Mouse (Mus musculus): ENCODE measurements at regions not wholly inside any gene's neighbourhood (a gene's known extent, or its start where the extent isn't known, plus 50 kb on each side); places are given as distances from the start of the nearest gene placed in this dataset.

DNA sequence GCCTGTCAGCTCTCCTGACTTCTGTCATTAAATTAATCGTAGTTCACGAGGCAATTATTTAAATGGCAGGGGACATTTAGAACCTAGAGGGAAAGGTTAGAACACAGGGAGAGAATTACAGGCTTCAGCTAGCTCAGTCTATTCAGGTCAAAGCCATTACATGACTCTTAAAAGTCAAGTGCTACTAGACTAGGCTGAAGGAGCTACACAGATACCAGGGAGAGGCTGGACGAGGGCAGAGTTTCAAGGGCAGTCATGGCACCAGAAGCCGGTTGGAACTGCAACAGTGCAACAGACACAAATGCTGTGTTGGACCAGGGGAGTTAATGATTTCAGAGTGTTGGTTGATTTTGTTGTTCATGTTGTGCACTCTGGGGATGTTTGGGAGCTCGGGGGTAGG, 254.5 kb downstream of the Hhipl2 start:
- Histone ChIP-seq H3K36me3 (no peaks in the 10 kb centered on the region), H3K27ac (no peak overlapping the region), H3K9me3 (no peaks in the 10 kb centered on the region), H3K4me3 (replicated peaks) (no peak overlapping the region), H3K9ac (replicated peaks) (no peak overlapping the region), H3K4me1 (replicated peaks) (no peaks in the 10 kb centered on the region), H3K27me3 (no peaks in the 10 kb centered on the region), H3K4me2 (replicated peaks) (no peak overlapping the region)
- no peak for ATAC-seq
- WGBS: 85% methylated on average over 5 of the region's 5 CpGs

DNA sequence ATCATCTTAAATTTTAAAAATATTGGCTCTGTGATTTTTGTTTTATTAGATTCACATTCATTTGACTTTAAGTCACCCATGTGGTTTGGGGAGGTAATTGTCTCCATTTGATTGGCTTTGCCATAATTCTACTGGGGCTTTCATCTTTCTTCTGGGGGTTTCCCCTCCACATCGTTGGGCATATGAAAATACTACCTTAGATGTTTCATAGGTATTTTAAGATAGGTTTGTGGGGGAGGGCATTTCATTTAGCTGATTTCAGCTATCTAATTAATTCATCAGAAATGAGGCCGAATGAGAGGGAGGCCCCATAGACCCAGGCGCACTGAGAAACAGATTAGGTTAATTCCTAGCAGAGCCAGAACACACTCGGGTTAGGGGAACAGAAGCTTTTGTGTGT, 259.6 kb downstream of the Hhipl2 start:
- ATAC-seq: no peak
- Histone ChIP-seq H3K4me3 (replicated peaks) (no peak overlapping the region), H3K9me3 (no peaks in the 10 kb centered on the region), H3K9ac (replicated peaks) (no peak overlapping the region), H3K4me2 (replicated peaks) (no peak overlapping the region), H3K4me1 (replicated peaks) (no peaks in the 10 kb centered on the region), H3K27me3 (no peaks in the 10 kb centered on the region), H3K27ac (no peak overlapping the region), H3K36me3 (no peaks in the 10 kb centered on the region)
- WGBS: 74% methylated on average over 4 of the region's 4 CpGs

DNA sequence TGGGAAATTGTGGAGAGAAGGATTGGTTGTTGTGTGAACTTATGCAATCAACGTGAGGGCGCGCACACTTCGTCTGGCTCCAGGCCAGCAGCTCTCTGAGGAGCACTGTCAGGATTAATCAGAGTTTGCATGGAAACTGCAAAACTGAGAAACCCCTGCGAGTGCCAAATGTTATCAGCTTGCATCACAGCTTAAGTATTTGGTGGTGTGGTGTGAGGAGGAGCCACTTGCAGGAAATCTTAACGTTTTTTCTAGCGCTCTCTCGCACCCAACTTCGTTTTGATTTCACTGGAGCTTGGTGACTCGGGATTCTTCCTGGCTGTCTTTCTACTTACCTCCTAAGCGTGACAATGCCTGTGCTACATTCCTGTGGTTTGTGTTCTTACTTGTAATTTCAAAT, 261.9 kb downstream of the Hhipl2 start:
- no peaks in the 10 kb centered on the region for H3K36me3 ChIP-seq
- H3K9me3 ChIP-seq: no peaks in the 10 kb centered on the region
- no peak overlapping the region for H3K4me2 ChIP-seq (replicated peaks)
- ATAC-seq: no peak
- no peaks in the 10 kb centered on the region for H3K4me1 ChIP-seq (replicated peaks)
- no peak overlapping the region for H3K27ac ChIP-seq
- no peaks in the 10 kb centered on the region for H3K27me3 ChIP-seq
- 72% methylated on average over 11 of the region's 11 CpGs for WGBS
- no peak overlapping the region for H3K4me3 ChIP-seq (replicated peaks)
- no peak overlapping the region for H3K9ac ChIP-seq (replicated peaks)

DNA sequence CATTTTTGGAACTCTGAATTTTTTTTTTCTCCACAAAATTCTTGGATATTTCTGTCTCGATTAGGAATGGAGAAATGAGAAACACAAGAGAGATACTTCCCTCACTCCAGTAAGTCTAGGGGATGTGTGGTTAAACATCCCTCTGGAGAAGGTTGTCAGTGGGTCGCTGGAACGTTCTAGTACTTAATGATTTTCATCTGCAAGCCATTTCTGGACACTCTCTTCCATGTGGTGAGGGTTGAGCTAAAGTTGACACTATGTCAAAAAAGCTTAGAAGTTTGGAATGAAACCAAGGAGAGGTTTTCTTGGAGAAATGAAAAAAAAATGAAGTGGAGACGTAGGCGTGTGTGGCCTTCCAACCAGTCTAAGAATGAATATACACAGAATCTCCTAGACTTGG, 268.0 kb downstream of the Hhipl2 start:
- Histone ChIP-seq H3K9ac (replicated peaks) (no peak overlapping the region), H3K4me1 (replicated peaks) (no peaks in the 10 kb centered on the region), H3K36me3 (no peaks in the 10 kb centered on the region), H3K27me3 (no peaks in the 10 kb centered on the region), H3K4me3 (replicated peaks) (no peak overlapping the region), H3K4me2 (replicated peaks) (no peak overlapping the region), H3K27ac (no peak overlapping the region), H3K9me3 (no peaks in the 10 kb centered on the region)
- ATAC-seq: no peak
- 90% methylated on average over 5 of the region's 5 CpGs for WGBS

DNA sequence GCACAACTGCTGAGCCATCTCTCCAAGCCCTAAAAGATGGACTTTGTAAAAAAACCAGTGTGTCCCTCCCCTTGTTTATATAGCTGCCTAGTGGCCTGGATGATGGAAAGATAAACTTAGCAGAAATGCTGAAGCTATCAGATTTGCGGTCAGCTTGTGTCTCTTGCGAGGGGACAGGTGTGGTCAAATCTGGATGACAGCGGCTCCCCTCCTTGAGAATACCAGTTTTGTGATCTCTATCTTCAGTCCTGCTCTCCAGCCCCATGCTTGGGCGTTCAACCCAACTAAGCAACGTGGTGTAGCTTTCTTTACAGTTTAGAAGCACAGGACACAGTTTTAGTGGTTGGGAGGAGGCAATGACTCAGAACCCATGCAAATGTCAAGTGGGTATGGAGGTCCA, 274.7 kb downstream of the Hhipl2 start:
- Histone ChIP-seq H3K36me3 (no peaks in the 10 kb centered on the region), H3K4me3 (replicated peaks) (no peak overlapping the region), H3K4me2 (replicated peaks) (no peak overlapping the region), H3K4me1 (replicated peaks) (no peaks in the 10 kb centered on the region), H3K27ac (no peak overlapping the region), H3K27me3 (no peaks in the 10 kb centered on the region), H3K9me3 (no peaks in the 10 kb centered on the region), H3K9ac (replicated peaks) (no peak overlapping the region)
- 86% methylated on average over 5 of the region's 5 CpGs for WGBS
- ATAC-seq: no peak

DNA sequence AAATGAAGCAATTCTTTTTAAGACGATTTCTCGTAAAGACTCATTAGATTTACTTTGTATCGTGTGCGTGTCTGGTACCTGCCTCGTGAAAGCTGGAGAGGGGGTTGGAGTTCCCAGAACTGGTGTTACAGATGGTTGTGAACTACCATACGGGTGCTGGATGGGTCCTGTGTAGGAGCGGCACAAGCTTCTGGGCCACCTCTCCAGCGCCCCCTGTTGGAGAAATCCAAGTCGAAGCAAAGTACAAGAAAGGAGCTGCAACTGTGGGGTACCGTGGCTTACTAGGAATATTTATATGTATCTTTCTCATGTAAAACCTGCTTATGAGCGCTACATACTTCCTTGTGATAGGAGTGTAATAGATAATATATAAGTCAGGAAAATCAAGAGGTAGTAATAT, 281.3 kb downstream of the Hhipl2 start:
- Histone ChIP-seq H3K4me3 (replicated peaks) (no peak overlapping the region), H3K4me2 (replicated peaks) (no peak overlapping the region), H3K36me3 (no peaks in the 10 kb centered on the region), H3K27ac (no peak overlapping the region), H3K4me1 (replicated peaks) (no peaks in the 10 kb centered on the region), H3K27me3 (no peaks in the 10 kb centered on the region), H3K9ac (replicated peaks) (no peak overlapping the region), H3K9me3 (no peaks in the 10 kb centered on the region)
- WGBS: 86% methylated on average over 11 of the region's 11 CpGs
- no peak for ATAC-seq

DNA sequence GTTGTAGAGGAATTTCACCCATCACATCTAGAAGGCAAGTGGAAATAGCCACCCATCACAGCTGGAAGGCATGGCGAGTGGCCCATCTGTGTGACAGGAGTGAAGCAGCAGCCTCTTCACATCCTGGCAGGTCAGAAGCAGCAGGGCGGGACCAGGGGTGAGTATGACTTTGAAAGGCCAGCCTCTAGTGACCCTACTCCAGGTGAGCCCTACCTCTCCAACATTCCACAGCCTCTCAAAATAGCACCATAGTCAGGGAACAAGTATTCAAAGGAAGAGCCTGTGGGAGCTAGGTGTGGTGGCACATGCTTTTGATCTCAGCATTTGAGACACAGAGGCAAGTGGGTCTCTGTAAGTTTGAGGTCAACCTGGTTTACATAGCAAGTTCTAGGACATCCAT, 284.9 kb downstream of the Hhipl2 start:
- Histone ChIP-seq H3K9ac (replicated peaks) (no peak overlapping the region), H3K9me3 (no peaks in the 10 kb centered on the region), H3K36me3 (no peaks in the 10 kb centered on the region), H3K27ac (no peak overlapping the region), H3K4me2 (replicated peaks) (no peak overlapping the region), H3K27me3 (no peaks in the 10 kb centered on the region), H3K4me3 (replicated peaks) (no peak overlapping the region), H3K4me1 (replicated peaks) (no peaks in the 10 kb centered on the region)
- 95% methylated on average over 2 of the region's 2 CpGs for WGBS
- ATAC-seq: no peak

DNA sequence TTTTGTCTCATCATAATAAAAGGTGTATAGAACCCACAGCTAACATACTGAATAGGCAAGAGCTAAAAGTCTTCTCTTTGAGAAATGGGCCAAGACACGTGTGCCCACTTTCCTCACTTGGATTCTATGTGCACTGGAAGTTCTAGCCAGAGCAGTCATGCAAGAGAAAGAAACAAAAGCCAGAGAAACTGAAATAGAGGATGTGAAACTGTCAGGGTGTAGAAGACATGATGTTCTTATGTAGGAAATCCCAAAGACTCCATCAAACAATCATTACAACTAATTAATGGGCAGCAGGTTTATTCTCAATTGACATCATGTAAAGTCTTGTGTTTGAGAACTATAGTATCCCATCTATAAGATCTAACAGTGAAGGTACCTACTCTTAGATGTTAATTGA, 294.9 kb downstream of the Hhipl2 start:
- Histone ChIP-seq H3K4me3 (replicated peaks) (no peak overlapping the region), H3K4me1 (replicated peaks) (no peaks in the 10 kb centered on the region), H3K9me3 (no peaks in the 10 kb centered on the region), H3K4me2 (replicated peaks) (no peak overlapping the region), H3K36me3 (no peaks in the 10 kb centered on the region), H3K27me3 (no peaks in the 10 kb centered on the region), H3K9ac (replicated peaks) (no peak overlapping the region), H3K27ac (no peak overlapping the region)
- 81% methylated on average over 1 of the region's 1 CpGs for WGBS
- no peak for ATAC-seq

DNA sequence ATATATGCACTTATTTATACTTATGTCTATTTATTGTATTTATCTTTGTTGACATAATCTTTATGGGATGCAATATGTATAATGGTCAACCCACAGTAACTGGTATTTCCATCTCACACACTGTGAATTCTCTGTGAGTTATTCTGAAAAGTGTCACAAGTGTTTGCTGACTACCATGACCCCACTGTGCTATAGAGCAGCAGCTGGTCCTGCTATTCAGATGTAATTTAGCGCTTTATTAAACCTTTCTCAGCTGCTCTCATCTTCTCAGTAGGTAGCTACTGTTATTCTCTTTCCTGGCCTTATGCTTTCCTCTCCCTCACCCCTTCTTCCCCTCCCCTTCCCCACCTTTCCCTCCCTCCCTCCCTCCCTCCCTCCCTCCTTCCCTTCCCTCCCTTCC, 296.0 kb upstream of the Dusp10 start:
- WGBS: 68% methylated on average over 1 of the region's 1 CpGs
- Histone ChIP-seq H3K4me2 (replicated peaks) (no peak overlapping the region), H3K9me3 (no peaks in the 10 kb centered on the region), H3K27me3 (no peaks in the 10 kb centered on the region), H3K9ac (replicated peaks) (no peak overlapping the region), H3K27ac (no peak overlapping the region), H3K4me1 (replicated peaks) (no peaks in the 10 kb centered on the region), H3K4me3 (replicated peaks) (no peak overlapping the region), H3K36me3 (no peaks in the 10 kb centered on the region)
- peak; percentile 55 for ATAC-seq

DNA sequence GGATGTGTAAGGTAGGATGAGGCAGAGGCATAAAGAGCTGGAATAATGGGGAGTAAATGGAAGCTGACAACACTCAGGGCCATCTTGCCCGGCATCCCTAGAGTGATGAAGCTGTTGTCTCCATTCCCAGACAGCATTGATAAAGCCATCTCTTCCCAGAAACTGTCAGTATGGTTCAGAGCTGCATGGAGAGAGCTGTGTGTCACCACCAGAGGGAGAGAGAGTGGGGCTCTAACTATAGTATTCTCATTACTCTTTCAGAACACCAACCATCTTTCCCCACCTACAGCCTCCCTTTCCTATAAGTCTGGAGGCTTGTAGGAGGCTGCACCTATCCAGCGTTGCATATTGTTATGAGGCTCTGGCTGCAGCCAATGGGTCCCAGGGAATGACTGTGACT, 264.0 kb upstream of the Dusp10 start:
- no peaks in the 10 kb centered on the region for H3K4me1 ChIP-seq (replicated peaks)
- WGBS: 73% methylated on average over 2 of the region's 2 CpGs
- H3K9ac ChIP-seq (replicated peaks): no peak overlapping the region
- no peak overlapping the region for H3K4me3 ChIP-seq (replicated peaks)
- no peak for ATAC-seq
- H3K9me3 ChIP-seq: no peaks in the 10 kb centered on the region
- H3K4me2 ChIP-seq (replicated peaks): no peak overlapping the region
- no peaks in the 10 kb centered on the region for H3K27me3 ChIP-seq
- no peak overlapping the region for H3K27ac ChIP-seq
- H3K36me3 ChIP-seq: no peaks in the 10 kb centered on the region

DNA sequence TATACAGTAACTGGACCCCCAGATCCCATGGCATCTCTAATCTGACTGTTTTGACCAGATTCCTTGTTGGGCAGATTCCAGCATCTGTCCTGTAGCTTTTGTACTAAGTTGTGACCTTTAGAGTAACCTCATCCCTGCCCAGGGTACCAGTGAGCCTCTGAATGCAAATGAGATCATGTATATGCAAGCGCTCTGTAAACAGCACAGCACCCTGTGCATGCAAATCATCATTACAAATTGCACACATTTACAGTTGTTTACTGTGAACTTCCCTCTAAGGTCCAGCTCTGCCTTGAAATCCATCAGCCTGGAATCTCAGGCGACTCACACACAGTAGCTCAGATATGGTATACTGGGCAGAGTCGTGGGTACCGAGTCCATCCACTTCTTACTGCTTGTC, 258.6 kb upstream of the Dusp10 start:
- Histone ChIP-seq H3K36me3 (no peaks in the 10 kb centered on the region), H3K4me3 (replicated peaks) (no peak overlapping the region), H3K9me3 (no peaks in the 10 kb centered on the region), H3K4me1 (replicated peaks) (0 out of 2 replicates have a peak, but pooled peaks cover 5% of the 10 kb centered on the region), H3K4me2 (replicated peaks) (no peak overlapping the region), H3K27ac (no peak overlapping the region), H3K9ac (replicated peaks) (no peak overlapping the region), H3K27me3 (no peaks in the 10 kb centered on the region)
- no peak for ATAC-seq
- 79% methylated on average over 4 of the region's 4 CpGs for WGBS

DNA sequence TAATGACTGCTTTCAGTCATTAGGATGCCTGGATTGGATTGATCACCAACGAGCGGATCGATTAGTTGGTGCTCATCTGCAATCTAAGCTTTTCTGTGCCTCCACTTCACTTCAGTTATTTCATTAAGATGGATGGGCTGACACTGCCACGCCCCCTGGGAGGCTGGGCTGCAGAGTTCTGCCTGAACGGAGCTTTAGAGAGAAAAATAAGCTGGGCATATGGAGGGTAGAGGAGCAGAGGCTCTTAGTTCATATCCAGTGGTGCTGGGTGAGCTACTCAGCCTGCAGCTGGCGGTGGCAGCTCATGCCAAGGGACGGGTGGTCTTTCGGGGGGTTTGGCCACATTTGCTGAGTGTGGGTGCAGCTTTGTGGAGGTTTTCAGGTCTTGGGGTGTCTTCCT, 256.4 kb upstream of the Dusp10 start:
- Histone ChIP-seq H3K27ac (no peak overlapping the region), H3K4me3 (replicated peaks) (no peak overlapping the region), H3K27me3 (no peaks in the 10 kb centered on the region), H3K4me1 (replicated peaks) (0 out of 2 replicates have a peak, but pooled peaks cover 5% of the 10 kb centered on the region), H3K9ac (replicated peaks) (no peak overlapping the region), H3K9me3 (no peaks in the 10 kb centered on the region), H3K4me2 (replicated peaks) (no peak overlapping the region), H3K36me3 (no peaks in the 10 kb centered on the region)
- ATAC-seq: no peak
- WGBS: 76% methylated on average over 8 of the region's 8 CpGs

DNA sequence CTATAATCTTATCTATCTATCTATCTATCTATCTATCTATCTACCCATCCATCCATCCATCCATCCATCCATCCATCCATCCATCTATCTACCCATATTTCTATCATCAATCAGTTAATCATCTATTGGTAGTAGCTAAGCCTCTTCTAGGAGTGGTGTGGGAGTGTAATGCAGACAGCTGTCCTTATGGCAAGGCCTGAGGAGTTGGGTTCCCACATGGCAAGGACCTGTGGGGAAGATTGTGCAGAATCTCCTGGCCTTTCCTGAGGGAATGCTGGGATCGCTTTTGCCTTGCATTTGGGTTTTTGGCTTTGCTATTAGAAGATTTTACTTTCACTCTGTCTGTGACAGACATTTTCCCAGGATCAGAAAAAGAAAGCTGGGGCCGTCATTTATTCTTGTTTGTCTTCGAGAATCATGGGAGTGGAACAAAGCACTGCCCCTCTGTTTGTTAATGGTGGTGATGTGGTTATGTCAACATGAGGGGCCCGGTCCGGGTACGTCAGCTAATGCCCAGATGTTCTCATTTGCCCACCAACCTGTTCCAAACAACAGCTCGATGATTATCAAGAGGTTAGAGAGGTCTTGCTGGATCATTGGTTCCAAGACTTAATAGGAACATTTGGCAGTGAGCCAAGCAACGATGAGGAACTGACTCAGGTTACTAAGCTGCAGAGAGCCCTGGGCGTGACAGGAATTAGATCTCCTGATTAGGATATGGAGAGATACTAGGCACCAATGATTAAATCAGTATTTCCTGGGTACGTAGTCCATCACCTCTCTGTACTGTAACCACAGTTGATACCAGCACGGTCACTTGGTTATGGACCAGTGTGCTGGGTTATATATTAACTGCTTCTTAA, 249.0 kb upstream of the Dusp10 start:
- no peak overlapping the region for H3K4me3 ChIP-seq (replicated peaks)
- no peak overlapping the region for H3K4me2 ChIP-seq (replicated peaks)
- no peak for ATAC-seq
- no peaks in the 10 kb centered on the region for H3K9me3 ChIP-seq
- no peak overlapping the region for H3K9ac ChIP-seq (replicated peaks)
- no peaks in the 10 kb centered on the region for H3K4me1 ChIP-seq (replicated peaks)
- H3K36me3 ChIP-seq: no peaks in the 10 kb centered on the region
- WGBS: 56% methylated on average over 11 of the region's 11 CpGs
- H3K27ac ChIP-seq: no peak overlapping the region
- no peaks in the 10 kb centered on the region for H3K27me3 ChIP-seq
